In the genomic region with DNA sequence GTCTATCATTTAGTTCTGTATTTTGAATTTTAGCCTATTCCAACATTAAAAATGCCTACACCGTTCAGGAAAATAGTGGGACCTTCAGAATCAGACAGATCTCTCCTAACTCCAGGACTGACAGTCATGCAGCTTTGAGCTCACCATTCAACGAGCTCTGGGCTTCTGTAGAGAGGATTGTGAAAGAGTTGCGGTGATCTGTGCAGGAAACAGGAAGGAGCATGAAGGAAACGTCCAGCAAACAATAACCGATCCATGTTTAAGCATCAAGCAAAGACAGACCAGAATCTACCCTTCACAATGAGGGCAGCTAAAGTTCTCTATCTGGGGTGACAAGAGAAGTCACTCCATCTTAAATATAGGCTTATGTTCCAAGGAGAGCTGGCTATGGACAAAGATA, we compare ENCODE assay signal across 20 mouse cellular contexts.
A peak's percentile ranks its signal among the peaks of the same experiment; 100 is the strongest.
DNase-seq lines count a peak whose midpoint lies in the region; ATAC-seq and TF ChIP-seq lines count a peak whose summit lies in the region.
"Had no signal": no experiment of that assay in that cellular context is flagged by ENCODE, and none has a peak within 500 bp of the region (broad histone marks: within the 10 kb centered on the region; RNA-seq: fewer than 3 reads in every experiment).

No protein-coding gene starts in this region.

- intact Hi-C loops in heart, adult 2 months (cut with DNase I): no loop called here

- no peaks in the 10 kb centered on the region for H3K36me3 ChIP-seq in heart, embryonic 12.5 days
- no peaks in the 10 kb centered on the region for H3K36me3 ChIP-seq in heart, adult 2 months (ENCODE audit: control insufficient read depth, insufficient read depth, low read length)
- no peaks in the 10 kb centered on the region for H3K36me3 ChIP-seq in lung, embryonic 16.5 days (ENCODE audit: control insufficient read depth, insufficient read depth, low read length)
- H3K36me3 ChIP-seq: hindbrain, embryonic 12.5 days; liver, embryonic 13.5 days; midbrain, embryonic 10.5 days; neural tube, embryonic 12.5 days had no signal

- no peak overlapping the region for H3K9ac ChIP-seq in heart, embryonic 12.5 days
- no peak overlapping the region for H3K9ac ChIP-seq in heart, adult 2 months (ENCODE audit: low read depth, low read length)
- no peak overlapping the region for H3K9ac ChIP-seq in lung, embryonic 16.5 days (ENCODE audit: low read length)
- H3K9ac ChIP-seq: hindbrain, embryonic 12.5 days; liver, embryonic 13.5 days; neural tube, embryonic 12.5 days had no signal

- no peak for TF ChIP-seq POLR2A in heart, adult 2 months (IDR thresholded peaks at IDR 0.05; ENCODE audit: insufficient read depth, low read depth, low read length)
- no peak for TF ChIP-seq POLR2A in cerebellum, adult 2 months (IDR thresholded peaks at IDR 0.05; ENCODE audit: borderline replicate concordance, insufficient read depth, low read length)

- no peak overlapping the region for H3K4me3 ChIP-seq in heart, embryonic 12.5 days
- H3K4me3 ChIP-seq in heart, adult 2 months: no peak overlapping the region
- no peak overlapping the region for H3K4me3 ChIP-seq in lung, embryonic 16.5 days (ENCODE audit: low read length)
- H3K4me3 ChIP-seq in cerebellum, adult 2 months (replicated peaks; ENCODE audit: insufficient read depth, low read depth, low read length): no peak overlapping the region
- H3K4me3 ChIP-seq: hindbrain, embryonic 12.5 days; liver, embryonic 13.5 days; midbrain, embryonic 10.5 days; neural tube, embryonic 12.5 days had no signal

- no peak for TF ChIP-seq CTCF in heart, adult 2 months (IDR thresholded peaks at IDR 0.05)
- TF ChIP-seq CTCF in cerebellum, adult 2 months (IDR thresholded peaks at IDR 0.05; ENCODE audit: borderline replicate concordance, insufficient read depth, low read depth, low read length): no peak

- peak overlapping the region; percentile 64; the same call in 1 of the 2 replicates for H3K27ac ChIP-seq in heart, embryonic 12.5 days (ENCODE audit: poor library complexity, severe bottlenecking)
- no peak overlapping the region; the same call in 1 of the 2 replicates for H3K27ac ChIP-seq in heart, adult 2 months
- peak overlapping the region; percentile 59 for H3K27ac ChIP-seq in lung, embryonic 16.5 days (ENCODE audit: low read length)
- no peak overlapping the region for H3K27ac ChIP-seq in cerebellum, adult 2 months (ENCODE audit: insufficient read depth, low read length)
- H3K27ac ChIP-seq: hindbrain, embryonic 12.5 days; liver, embryonic 13.5 days; midbrain, embryonic 10.5 days; neural tube, embryonic 12.5 days had no signal

- no peaks in the 10 kb centered on the region for H3K79me2 ChIP-seq in heart, adult 2 months (replicated peaks; ENCODE audit: control insufficient read depth, insufficient read depth, low read length)

- H3K27me3 ChIP-seq in heart, embryonic 12.5 days (replicated peaks): no peaks in the 10 kb centered on the region
- no peaks in the 10 kb centered on the region for H3K27me3 ChIP-seq in heart, adult 2 months (ENCODE audit: control insufficient read depth, insufficient read depth, low read length)
- H3K27me3 ChIP-seq in lung, embryonic 16.5 days (ENCODE audit: control insufficient read depth, insufficient read depth, low read depth, low read length): no peaks in the 10 kb centered on the region
- H3K27me3 ChIP-seq in cerebellum, adult 2 months (ENCODE audit: control insufficient read depth, insufficient read depth, low read length): no peaks in the 10 kb centered on the region
- H3K27me3 ChIP-seq: hindbrain, embryonic 12.5 days; liver, embryonic 13.5 days; neural tube, embryonic 12.5 days had no signal

- peaks cover 11% of the 10 kb centered on the region for H3K4me1 ChIP-seq in heart, embryonic 12.5 days (replicated peaks)
- peaks cover 4% of the 10 kb centered on the region for H3K4me1 ChIP-seq in heart, adult 2 months (ENCODE audit: control insufficient read depth, insufficient read depth, low read length)
- H3K4me1 ChIP-seq in lung, embryonic 16.5 days (replicated peaks; ENCODE audit: control insufficient read depth, insufficient read depth, low read length): no peaks in the 10 kb centered on the region
- H3K4me1 ChIP-seq in cerebellum, adult 2 months (ENCODE audit: control insufficient read depth, insufficient read depth, low read length): no peaks in the 10 kb centered on the region
- H3K4me1 ChIP-seq: hindbrain, embryonic 12.5 days; liver, embryonic 13.5 days had no signal

- H3K9me3 ChIP-seq in heart, embryonic 12.5 days (replicated peaks): no peaks in the 10 kb centered on the region
- no peaks in the 10 kb centered on the region for H3K9me3 ChIP-seq in lung, embryonic 16.5 days (ENCODE audit: control insufficient read depth, low read length)
- H3K9me3 ChIP-seq: hindbrain, embryonic 12.5 days; liver, embryonic 13.5 days; midbrain, embryonic 10.5 days; neural tube, embryonic 12.5 days had no signal

- ATAC-seq in heart, embryonic 12.5 days (ENCODE audit: insufficient number of reproducible peaks, low FRiP score): no peak
- no peak for ATAC-seq in lung, embryonic 16.5 days (ENCODE audit: low read depth)
- peak; percentile 95 for ATAC-seq in granulocyte monocyte progenitor cell, adult 5-6 weeks (replicated peaks; ENCODE audit: poor library complexity, severe bottlenecking)
- peak; percentile 89 for ATAC-seq in megakaryocyte, adult 5-6 weeks (ENCODE audit: poor library complexity, severe bottlenecking)
- ATAC-seq: inflammation-experienced regulatory T-cells, adult 6 months had no signal

- no peak for TF ChIP-seq EP300 in heart, adult 2 months (IDR thresholded peaks at IDR 0.05; ENCODE audit: insufficient read depth, low read depth, low read length)

- 54% methylated on average over 5 of the region's 5 CpGs for WGBS in heart, embryonic 12.5 days
- WGBS in heart, adult 2 months: 36% methylated on average over 5 of the region's 5 CpGs
- WGBS in lung, embryonic 16.5 days: 44% methylated on average over 5 of the region's 5 CpGs
- 72% methylated on average over 5 of the region's 5 CpGs for WGBS in cerebellum, adult 2 months

- DNase-seq in heart, adult 2 months: no peak
- DNase-seq in lung, postnatal 25 days (ENCODE audit: low spot score): no peak
- no peak for DNase-seq in cerebellum, adult 2 months
- DNase-seq in layer of hippocampus, postnatal 25 days (ENCODE audit: extremely low spot score in 1 of 2, low spot score in 1 of 2): no peak
- DNase-seq: adrenal gland, postnatal 25 days; cerebellum, postnatal 14 days; gastrocnemius, postnatal 25 days; kidney, adult 8-10 months; layer of hippocampus, postnatal 36 days; liver, embryonic 13.5 days; right cerebral cortex, postnatal 14 days; thymus, postnatal 25 days had no signal

- no peak overlapping the region for H3K4me2 ChIP-seq in heart, embryonic 12.5 days
- H3K4me2 ChIP-seq in lung, embryonic 16.5 days (ENCODE audit: low read depth, low read length): no peak overlapping the region
- H3K4me2 ChIP-seq: hindbrain, embryonic 12.5 days; liver, embryonic 13.5 days; neural tube, embryonic 12.5 days had no signal

Comparison
In these comparisons a context has a peak if more than half of its experiments do, and no peak if none do; other contexts are left out.
1. H3K27ac ChIP-seq: peak in heart, embryonic 12.5 days (single experiment) and lung, embryonic 16.5 days (single experiment); none in heart, adult 2 months (single experiment) and cerebellum, adult 2 months (single experiment).
2. ATAC-seq: peak in granulocyte monocyte progenitor cell, adult 5-6 weeks (single experiment) and megakaryocyte, adult 5-6 weeks (single experiment); none in heart, embryonic 12.5 days (single experiment) and lung, embryonic 16.5 days (single experiment).